Mouse (Mus musculus) spleen, adult 2 months (tissue): Measurements from ENCODE around the gene Bckdk.

Source experiments
- CTCF ChIP-seq: fragments of 200-500 bp; IDR thresholded peaks from 2 replicates; pipeline ENCODE4 v1.5.1; 2011; ENCODE audit warnings: mild to moderate bottlenecking, inconsistent platforms; ENCODE audit not compliant: insufficient read depth, insufficient read length, insufficient replicate concordance; ENCODE audit errors: extremely low read depth
- POLR2A ChIP-seq: fragments of 200-500 bp; IDR thresholded peaks from 2 replicates; pipeline ENCODE4 v1.6.1; 2011; ENCODE audit warnings: low read depth, low read length, inconsistent platforms

GRCm38 (mm10) chr7:127923714-127924113 lies 19.8 kb downstream of the Bckdk start:
- TF ChIP-seq CTCF (no peak), POLR2A (no peak)
